Mouse (Mus musculus) hindbrain, postnatal 0 days (tissue): ENCODE data around the gene Extl1. TPM values are rescaled to one million over a fixed set of nuclear protein-coding genes. Genes with fewer than 3 reads are reported as not detected.
A peak's percentile ranks its signal among the peaks of the same experiment; 100 is the strongest.
"Not testable (repeated sequence)": the region's sequence is repeated elsewhere in the genome, so short reads cannot be mapped to it uniquely, and the experiment has no call there.

Source experiments
- ATAC-seq: fragments of 200-750 bp; cut with Nextera tagmentation; 2 replicates; pipeline ENCODE4 v1.8.0; 2017; ENCODE audit warnings: mild to moderate bottlenecking, moderate TSS enrichment, moderate library complexity
- DNase-seq: peaks from one replicate; pipeline ENCODE4 v3.0.0-alpha.2; 2015; ENCODE audit warnings: low spot score
- H3K27ac ChIP-seq: fragments of 300-500 bp; sonication (generic); 2 replicates; pipeline ENCODE4 v1.5.1; 2014; ENCODE audit warnings: mild to moderate bottlenecking
- H3K27me3 ChIP-seq: fragments of 300-500 bp; sonication (generic); 2 replicates; pipeline ENCODE4 v1.6.1; 2014; ENCODE audit warnings: low read length, mixed read lengths; ENCODE audit not compliant: insufficient read depth
- H3K36me3 ChIP-seq: fragments of 300-500 bp; sonication (generic); 2 replicates; pipeline ENCODE4 v1.6.1; 2014; ENCODE audit warnings: low read length, mixed read lengths; ENCODE audit not compliant: insufficient read depth
- H3K4me1 ChIP-seq: fragments of 300-500 bp; sonication (generic); 2 replicates; pipeline ENCODE4 v1.6.1; 2014; ENCODE audit warnings: antibody characterized with exemption, low read length, mixed read lengths; ENCODE audit not compliant: insufficient read depth
- H3K4me2 ChIP-seq: fragments of 300-500 bp; sonication (generic); 2 replicates; pipeline ENCODE4 v1.6.1; 2014; ENCODE audit warnings: low read depth, mild to moderate bottlenecking, low read length, moderate library complexity, mixed read lengths
- H3K4me3 ChIP-seq: fragments of 300-500 bp; sonication (generic); 2 replicates; pipeline ENCODE4 v1.5.1; 2014; ENCODE audit warnings: low read length
- H3K9ac ChIP-seq: fragments of 300-500 bp; sonication (generic); replicated peaks from 2 replicates; pipeline ENCODE4 v1.6.1; 2014; ENCODE audit warnings: mild to moderate bottlenecking, low read length, moderate library complexity, mixed read lengths
- H3K9me3 ChIP-seq: fragments of 300-500 bp; sonication (generic); 2 replicates; pipeline ENCODE4 v1.6.1; 2016; ENCODE audit warnings: low read length, mixed read lengths
- CTCF ChIP-seq: IDR thresholded peaks from 2 replicates; pipeline ENCODE4 v1.5.1; 2016; ENCODE audit warnings: antibody characterized with exemption, control low read depth, low read depth
- WGBS: fragments of 180-500 bp; shearing (Covaris S2); extraction: QIAGEN DNeasy Blood & Tissue Kit; methylation state at CpG from one replicate; pipeline ENCODE4 v1.1.7; 2014; 5-methylcytosine and 5-hydroxymethylcytosine counted together
- polyA plus RNA-seq: library from polyadenylated mRNA; unstranded; fragments of >200 nt; fragmentation: Nextera tagmentation; extraction: Ambion mirVana; gene quantifications from 2 replicates; pipeline ENCODE4 v1.2.1, GENCODE M21; 2015
- total RNA-seq: library from RNA; depleted of rRNA; stranded (reverse); fragments of >200 nt; gene quantifications from 2 replicates; pipeline ENCODE4 v1.2.3, GENCODE M21; 2014; rRNA removed

Gene Extl1
- total RNA-seq: 0.54 and 1.8 TPM in 2 replicates
- 0.39 and 0.66 TPM in 2 replicates for polyA plus RNA-seq

GRCm38 (mm10) chr4:134383750-134384149 lies at the start of gene Extl1:
Extl1 (minus strand) TSS chr4:134383850.
- H3K27me3 ChIP-seq, H3K4me3 ChIP-seq, H3K27ac ChIP-seq, H3K9me3 ChIP-seq, H3K36me3 ChIP-seq, H3K4me1 ChIP-seq, DNase-seq, H3K4me2 ChIP-seq, ATAC-seq, H3K9ac ChIP-seq: not testable (repeated sequence)
- WGBS: 94% methylated on average over 2 of the region's 6 CpGs

DNA sequence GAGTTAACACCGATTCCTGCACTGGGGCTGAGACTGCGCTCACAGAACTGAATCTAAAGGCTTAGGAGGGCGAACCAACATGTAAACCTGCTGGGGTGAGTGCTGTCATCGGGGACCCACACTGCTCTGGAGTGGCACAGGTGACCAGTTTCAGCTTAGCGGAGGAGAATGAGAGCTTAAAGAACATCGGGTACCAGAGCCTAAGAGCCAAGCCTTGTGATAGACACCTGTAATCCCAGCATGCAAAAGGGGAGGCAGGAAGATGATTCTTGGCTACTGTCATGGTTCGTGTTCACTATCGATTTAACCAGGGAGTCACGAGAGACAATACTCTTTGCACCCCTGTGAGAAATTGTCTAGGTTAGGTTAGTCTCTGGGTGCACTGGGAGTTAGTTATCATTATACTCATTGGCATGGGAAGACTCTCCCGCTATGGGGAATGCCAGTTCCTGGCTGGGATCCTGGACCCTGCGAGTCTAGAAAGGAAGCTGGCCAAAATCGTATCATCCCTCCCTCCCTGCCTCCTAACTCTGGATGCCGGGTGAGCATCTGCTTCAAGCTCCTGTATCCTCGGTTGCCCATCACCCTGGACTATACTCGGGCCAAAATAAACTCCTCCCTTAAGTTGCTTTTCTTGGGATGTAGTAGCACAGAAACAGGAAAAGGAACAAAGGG lies 49.2 kb upstream of the Extl1 start:
- Histone ChIP-seq H3K4me2 (no peak overlapping the region), H3K4me3 (no peak overlapping the region), H3K36me3 (no peaks in the 10 kb centered on the region), H3K27ac (no peak overlapping the region), H3K9ac (no peak overlapping the region), H3K9me3 (no peaks in the 10 kb centered on the region), H3K27me3 (no peaks in the 10 kb centered on the region), H3K4me1 (peaks cover 17% of the 10 kb centered on the region)
- WGBS: 60% methylated on average over 15 of the region's 15 CpGs
- peak; percentile 63 for DNase-seq
- TF ChIP-seq CTCF: no peak
- no peak for ATAC-seq

DNA sequence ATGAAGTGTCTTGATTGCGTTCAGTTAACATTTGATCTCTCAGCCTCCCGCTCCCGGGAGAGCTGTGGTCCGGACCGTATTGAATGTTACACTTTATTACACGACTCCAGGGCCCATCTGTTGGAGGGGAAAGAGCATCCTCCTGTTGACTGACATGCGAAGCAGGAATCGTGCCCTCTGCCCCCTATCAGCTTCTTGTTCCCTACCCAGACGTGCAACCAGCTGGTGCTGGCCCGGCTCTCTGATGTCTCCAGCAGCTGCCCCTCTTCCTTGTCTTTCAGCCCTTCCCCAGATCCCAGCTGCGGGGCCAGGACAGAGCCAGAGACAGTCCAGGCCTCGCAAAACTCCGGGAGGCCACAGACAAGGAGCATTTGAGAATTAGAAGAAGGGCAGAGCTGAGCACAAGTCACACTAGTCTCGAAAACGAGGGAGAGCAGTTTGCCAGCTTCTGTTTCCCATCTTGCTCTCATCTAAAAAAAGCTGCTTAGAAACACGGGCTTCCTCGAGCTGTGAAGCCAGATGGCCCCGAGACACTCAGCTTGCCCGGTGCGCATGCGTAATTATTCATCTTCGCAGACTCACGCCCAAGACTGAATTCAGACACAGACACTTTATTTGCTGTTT lies 46.8 kb upstream of the Extl1 start:
- Histone ChIP-seq H3K4me2 (peak overlapping the region; percentile 23), H3K4me3 (no peak overlapping the region), H3K4me1 (peaks cover 17% of the 10 kb centered on the region), H3K9ac (0 out of 2 replicates have a peak overlapping the region, but pooled peaks have one; percentile 26), H3K9me3 (no peaks in the 10 kb centered on the region), H3K27me3 (no peaks in the 10 kb centered on the region), H3K27ac (peak overlapping the region; percentile 83), H3K36me3 (no peaks in the 10 kb centered on the region)
- DNase-seq: peak; percentile 94
- 9% methylated on average over 23 of the region's 23 CpGs for WGBS
- ATAC-seq: peak; percentile 88
- no peak for TF ChIP-seq CTCF

- no peak for ATAC-seq
- Histone ChIP-seq H3K27me3 (no peaks in the 10 kb centered on the region), H3K36me3 (no peaks in the 10 kb centered on the region), H3K9ac (no peak overlapping the region), H3K9me3 (no peaks in the 10 kb centered on the region), H3K27ac (no peak overlapping the region), H3K4me2 (no peak overlapping the region), H3K4me1 (peaks cover 5% of the 10 kb centered on the region), H3K4me3 (no peak overlapping the region)
- DNase-seq: no peak
- WGBS: 66% methylated on average over 7 of the region's 7 CpGs
- no peak for TF ChIP-seq CTCF
These were observed 41.4 kb upstream of the Extl1 start for GRCm38 (mm10) chr4:134425088-134425487.

- TF ChIP-seq CTCF: no peak
- Histone ChIP-seq H3K9ac (no peak overlapping the region), H3K36me3 (no peaks in the 10 kb centered on the region), H3K4me2 (no peak overlapping the region), H3K27me3 (no peaks in the 10 kb centered on the region), H3K4me3 (no peak overlapping the region), H3K9me3 (no peaks in the 10 kb centered on the region), H3K27ac (no peak overlapping the region), H3K4me1 (no peaks in the 10 kb centered on the region)
- 76% methylated on average over 7 of the region's 7 CpGs for WGBS
- ATAC-seq (no peak), DNase-seq (no peak)
These were observed 40.3 kb upstream of the Extl1 start for GRCm38 (mm10) chr4:134423949-134424348.

GRCm38 (mm10) chr4:134421971-134422370 lies 38.3 kb upstream of the Extl1 start:
- Histone ChIP-seq H3K4me3 (no peak overlapping the region), H3K4me2 (no peak overlapping the region), H3K9me3 (no peaks in the 10 kb centered on the region), H3K9ac (no peak overlapping the region), H3K27ac (no peak overlapping the region), H3K27me3 (no peaks in the 10 kb centered on the region), H3K4me1 (no peaks in the 10 kb centered on the region), H3K36me3 (no peaks in the 10 kb centered on the region)
- no peak for DNase-seq
- ATAC-seq: no peak
- no peak for TF ChIP-seq CTCF
- 39% methylated on average over 11 of the region's 11 CpGs for whole genome bisulfite sequencing

DNA sequence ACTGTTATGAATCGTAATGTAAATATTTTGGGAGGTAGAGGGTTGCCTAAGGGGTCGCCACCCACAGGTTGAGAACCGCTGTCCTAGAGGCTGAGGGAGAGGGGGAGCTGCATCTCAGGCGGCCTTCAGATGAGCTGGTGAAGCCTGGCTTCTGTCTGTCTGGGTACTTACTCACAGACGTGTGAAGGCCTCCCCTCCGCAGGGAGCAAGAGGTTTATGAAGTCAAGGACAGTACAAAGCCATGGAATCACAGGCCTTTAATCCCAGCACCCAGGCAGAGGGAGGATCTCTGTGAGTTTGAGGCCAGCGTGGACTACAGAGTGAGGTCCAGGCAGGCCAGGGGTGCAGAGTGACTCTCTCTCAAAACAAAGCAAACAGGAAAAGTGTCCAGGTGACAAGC lies 33.5 kb upstream of the Extl1 start:
- DNase-seq (no peak), ATAC-seq (no peak)
- Histone ChIP-seq H3K9me3 (no peaks in the 10 kb centered on the region), H3K4me3 (no peak overlapping the region), H3K4me2 (no peak overlapping the region), H3K27ac (0 out of 2 replicates have a peak overlapping the region, but pooled peaks have one; percentile 41), H3K9ac (no peak overlapping the region), H3K36me3 (no peaks in the 10 kb centered on the region), H3K4me1 (no peaks in the 10 kb centered on the region), H3K27me3 (no peaks in the 10 kb centered on the region)
- TF ChIP-seq CTCF: no peak
- 72% methylated on average over 7 of the region's 7 CpGs for WGBS
